Mouse (Mus musculus): ENCODE measurements around the gene Incenp. TPM values are rescaled to one million over a fixed set of nuclear protein-coding genes. Genes with fewer than 3 reads are reported as not detected.
"Not testable (repeated sequence)": the region's sequence is repeated elsewhere in the genome, so short reads cannot be mapped to it uniquely, and the experiment has no call there.

Gene Incenp
- total RNA-seq, 2 experiments from 2014 or later: 4.2 to 5.7 TPM

GRCm38 (mm10) chr19:9918176-9918861 lies 19.0 kb upstream of the Incenp start:
- no peak for DNase-seq

- DNase-seq: peak in 1 of 2 experiments; percentile 25
These were observed 18.4 kb upstream of the Incenp start for GRCm38 (mm10) chr19:9917727-9918126.

GRCm38 (mm10) chr19:9915935-9916334 lies 16.6 kb upstream of the Incenp start:
- DNase-seq: peak; percentile 83 to 91

- no peak for DNase-seq
These were observed 15.0 kb upstream of the Incenp start for GRCm38 (mm10) chr19:9914346-9914745.

GRCm38 (mm10) chr19:9913784-9914183 lies 14.4 kb upstream of the Incenp start:
- DNase-seq: peak in 1 of 2 experiments; percentile 33

- peak; percentile 40 to 68 for DNase-seq
These were observed 12.0 kb upstream of the Incenp start for GRCm38 (mm10) chr19:9911314-9911754.

GRCm38 (mm10) chr19:9909351-9909750 lies 10.0 kb upstream of the Incenp start:
- DNase-seq: no peak

- not testable (repeated sequence) for DNase-seq
These were observed 1.3 kb upstream of the Incenp start for GRCm38 (mm10) chr19:9900696-9901095.

- DNase-seq: no peak
These were observed 412 bp upstream of the Incenp start for GRCm38 (mm10) chr19:9899780-9900146.

- DNase-seq: peak in 1 of 2 experiments; percentile 22
These were observed 848 bp downstream of the Incenp start for GRCm38 (mm10) chr19:9898339-9899066.

- DNase-seq: no peak
These were observed 3.3 kb downstream of the Incenp start for GRCm38 (mm10) chr19:9896067-9896466.

- no peak for DNase-seq
These were observed 12.6 kb downstream of the Incenp start for GRCm38 (mm10) chr19:9886771-9887170.

- no peak for DNase-seq
These were observed 13.0 kb downstream of the Incenp start for GRCm38 (mm10) chr19:9886348-9886747.

- DNase-seq: no peak
These were observed 21.0 kb downstream of the Incenp start for GRCm38 (mm10) chr19:9878186-9878835.

- DNase-seq: no peak
These were observed 33.9 kb downstream of the Incenp start for GRCm38 (mm10) chr19:9865466-9865865.

GRCm38 (mm10) chr19:9864856-9865255 lies 34.5 kb downstream of the Incenp start:
- DNase-seq: no peak

- not testable (repeated sequence) for DNase-seq
These were observed 38.5 kb downstream of the Incenp start for GRCm38 (mm10) chr19:9860821-9861220.

GRCm38 (mm10) chr19:9849368-9850075 lies 49.8 kb downstream of the Incenp start:
- not testable (repeated sequence) for DNase-seq

GRCm38 (mm10) chr19:9847262-9847661 lies 52.1 kb downstream of the Incenp start, which contains the start of gene Scgb2a2:
Gene Scgb2a2, plus strand, starts transcription at chr19:9847562.
- DNase-seq: no peak

- no peak for DNase-seq
These were observed 62.0 kb downstream of the Incenp start for GRCm38 (mm10) chr19:9837341-9837715.

GRCm38 (mm10) chr19:9836581-9837340 lies 62.6 kb downstream of the Incenp start:
- DNase-seq: peak; percentile 47 to 63

Measured in heart, adult 18-20 months (tissue).